Mouse (Mus musculus) common myeloid progenitor, adult 5-6 weeks (primary cell): ENCODE measurements around the gene Tprg. TPM values are rescaled to one million over a fixed set of nuclear protein-coding genes. Genes with fewer than 3 reads are reported as not detected.

Source experiments
- ATAC-seq: replicated peaks from 2 replicates; pipeline ENCODE4 v1.8.0; 2016; ENCODE audit warnings: low read depth, mild to moderate bottlenecking, moderate TSS enrichment, inconsistent platforms; ENCODE audit not compliant: poor library complexity, severe bottlenecking
- total RNA-seq: library from RNA; stranded (forward); fragments of 200-1000, 187-1606 nt; gene quantifications from 2 replicates; pipeline ENCODE4 v1.2.3, GENCODE M21; 2017

Gene Tprg
- total RNA-seq, 1 experiment from 2014 or later, result not detected

DNA sequence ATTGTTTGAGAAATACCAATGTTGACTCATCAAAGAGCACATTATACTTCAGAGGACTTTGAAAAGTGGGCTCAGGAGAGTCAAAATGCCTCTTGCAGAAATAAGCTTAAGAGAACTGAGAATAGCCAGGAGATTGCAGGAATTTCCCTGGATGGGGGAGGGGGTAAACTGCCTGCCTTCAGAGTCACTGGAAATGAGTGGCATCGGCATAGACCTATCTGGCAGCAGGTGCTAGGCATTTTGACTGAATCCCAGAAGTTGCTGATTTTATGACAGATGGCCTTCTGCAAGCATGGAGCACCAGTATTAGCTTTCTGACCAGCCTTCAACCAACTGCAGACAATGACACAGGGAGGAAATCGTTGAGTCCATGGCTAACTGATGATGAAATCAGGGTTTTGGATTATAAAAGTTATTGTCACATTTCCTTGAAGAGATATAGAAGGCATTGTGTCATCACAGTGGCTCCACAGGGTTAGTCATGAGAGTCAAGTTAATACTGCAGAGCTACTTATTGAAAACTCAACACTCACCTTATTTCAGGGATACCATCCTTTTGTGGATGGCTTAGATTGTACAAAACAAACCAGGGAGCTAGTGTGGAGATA lies 39.1 kb downstream of the Tprg start:
- ATAC-seq, result no peak

DNA sequence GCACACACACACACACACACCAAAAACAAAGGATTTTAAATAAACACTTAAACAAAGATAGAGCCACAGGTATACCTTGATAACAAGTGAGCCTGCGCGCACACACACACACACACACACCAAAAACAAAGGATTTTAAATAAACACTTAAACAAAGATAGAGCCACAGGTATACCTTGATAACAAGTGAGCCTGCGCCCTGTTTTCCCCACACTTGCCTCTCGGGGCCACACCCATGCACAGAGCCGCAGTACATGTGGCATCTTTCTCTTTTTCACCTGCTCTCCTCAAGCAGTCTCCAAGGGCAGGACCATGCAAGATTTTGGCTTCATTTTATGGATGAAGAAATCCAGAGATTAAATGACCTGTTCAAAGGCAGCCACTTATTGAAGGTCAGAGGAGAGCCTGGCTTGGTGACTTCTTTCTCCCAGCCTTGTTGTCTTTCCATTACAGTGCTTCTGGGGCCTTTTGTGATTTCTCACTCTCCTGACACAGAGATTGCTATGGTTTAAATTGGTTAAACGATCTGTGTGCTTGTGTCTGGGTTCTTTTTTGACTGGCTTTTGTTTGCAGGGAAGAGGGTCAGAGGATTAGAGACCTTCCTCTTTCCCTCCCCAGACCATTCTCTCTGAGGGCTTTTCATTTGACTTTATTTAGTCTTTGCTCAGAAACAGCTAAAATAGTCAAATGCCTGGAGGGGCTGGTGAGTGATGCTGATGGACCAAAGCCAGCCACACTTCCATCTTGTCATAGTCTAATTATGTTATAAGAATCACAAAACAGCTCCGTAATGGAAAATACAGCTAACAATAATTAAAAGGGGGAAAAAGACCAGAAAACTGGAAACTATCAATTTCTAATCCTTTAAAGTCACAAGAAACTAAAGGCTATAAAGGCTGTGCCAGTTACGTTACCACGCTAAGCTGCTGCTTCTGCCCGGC lies 46.9 kb downstream of the Tprg start:
- no peak for ATAC-seq

DNA sequence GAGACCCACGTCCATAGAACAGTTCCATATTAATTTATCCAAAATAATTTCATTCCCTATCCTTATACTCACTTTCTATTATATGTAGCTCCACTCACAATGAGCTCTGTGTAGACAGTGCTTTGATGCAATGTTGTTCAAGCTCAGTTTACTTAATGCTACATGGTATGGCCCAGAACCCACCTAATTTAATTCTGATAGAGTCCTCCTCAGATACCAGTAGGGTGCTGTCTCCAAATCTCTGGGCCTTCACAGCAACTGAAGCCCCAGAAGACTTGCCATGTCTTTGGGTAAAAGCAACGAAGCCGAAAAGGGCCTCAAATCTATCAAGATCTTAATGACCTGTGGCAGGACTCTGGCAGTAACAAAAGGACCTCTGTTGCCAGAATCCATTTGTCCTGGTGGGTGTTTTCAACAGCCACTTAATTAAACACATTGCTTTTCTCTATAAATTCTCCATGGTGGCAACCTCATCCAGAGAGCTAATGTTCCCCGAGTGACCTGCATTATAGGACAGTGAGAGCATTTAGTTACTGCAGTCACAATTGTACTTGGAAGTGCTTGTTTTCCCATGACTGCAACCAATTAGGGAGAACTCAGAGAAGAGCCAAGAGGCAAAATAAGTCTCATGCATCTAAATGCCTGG lies 48.6 kb downstream of the Tprg start:
- no peak for ATAC-seq

DNA sequence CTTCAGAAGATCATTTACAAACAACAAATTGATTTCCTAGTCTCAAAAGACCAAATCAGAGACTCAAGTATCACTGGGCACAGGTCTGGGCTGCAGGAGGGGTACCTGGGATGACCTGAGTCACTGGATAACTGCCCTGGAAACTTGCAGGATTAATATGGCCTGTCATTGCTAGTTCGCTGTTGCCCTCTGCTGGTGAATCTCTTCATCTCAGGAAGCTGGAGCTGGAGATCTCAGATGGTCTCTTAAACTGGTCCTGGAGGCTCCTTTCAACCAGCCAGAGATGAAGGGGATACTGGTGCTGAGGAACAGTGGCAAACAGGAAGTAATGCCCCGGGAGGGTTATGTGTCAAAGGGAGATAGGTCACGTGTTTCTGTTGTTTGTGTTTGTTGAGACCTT lies 63.0 kb downstream of the Tprg start:
- peak; percentile 76 for ATAC-seq

DNA sequence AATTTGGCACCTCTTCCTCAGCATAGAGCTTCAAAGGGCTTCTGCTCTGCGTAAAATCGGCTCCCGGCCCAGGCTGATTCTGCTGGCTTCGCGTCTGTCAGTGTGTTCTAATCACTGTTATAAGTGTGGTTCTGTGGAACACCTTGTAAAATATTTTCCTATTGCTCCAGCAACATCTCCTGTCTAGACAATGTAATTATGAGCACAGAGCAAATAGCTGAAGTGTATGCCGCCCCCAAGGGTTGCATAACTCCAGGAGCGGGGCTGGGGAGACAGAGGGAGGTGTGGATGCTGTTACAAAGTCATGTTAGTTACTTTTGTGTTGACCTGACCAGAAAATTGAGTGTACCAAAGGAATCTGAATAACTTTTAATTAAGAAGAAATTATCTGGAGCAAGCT lies 81.2 kb downstream of the Tprg start:
- no peak for ATAC-seq

DNA sequence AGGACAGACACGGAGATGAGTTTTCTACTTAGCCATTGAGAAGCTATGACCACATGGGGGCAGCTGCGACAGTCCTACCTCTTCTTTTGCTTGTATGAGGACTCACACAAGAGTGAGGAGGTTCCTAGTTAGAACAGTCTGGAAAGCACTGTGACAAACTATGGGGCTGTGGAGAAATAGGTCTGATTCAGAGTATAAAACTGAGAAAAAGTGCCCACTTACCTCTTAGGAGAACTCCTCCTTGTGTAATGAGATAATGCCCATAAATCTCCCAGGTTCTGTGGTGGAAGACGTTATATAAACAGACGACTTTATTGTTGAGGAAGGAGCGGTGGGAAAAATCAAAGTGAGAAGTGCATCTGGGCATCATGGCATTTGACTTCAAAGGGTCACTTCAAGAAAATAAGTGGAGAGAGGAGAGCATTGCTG lies 83.4 kb downstream of the Tprg start:
- no peak for ATAC-seq

DNA sequence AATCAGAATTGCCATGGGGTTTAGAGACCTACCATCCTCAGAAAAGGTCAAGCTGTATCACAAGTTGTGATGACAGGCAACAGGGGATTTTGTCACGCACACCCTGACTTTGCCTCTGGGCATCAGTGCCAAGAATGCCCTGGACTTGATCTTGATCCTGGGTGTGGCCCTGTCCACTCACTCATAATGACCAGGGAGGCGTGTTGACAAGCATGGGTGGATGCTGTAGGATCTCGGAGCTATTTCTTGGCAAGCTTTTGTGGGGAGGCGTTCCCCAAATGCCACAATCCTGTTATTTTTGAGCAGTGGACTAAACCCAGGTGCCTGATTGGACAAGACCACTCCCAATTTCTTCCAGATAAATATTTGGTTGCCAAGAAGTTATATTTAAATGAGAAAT lies 87.5 kb downstream of the Tprg start:
- no peak for ATAC-seq

DNA sequence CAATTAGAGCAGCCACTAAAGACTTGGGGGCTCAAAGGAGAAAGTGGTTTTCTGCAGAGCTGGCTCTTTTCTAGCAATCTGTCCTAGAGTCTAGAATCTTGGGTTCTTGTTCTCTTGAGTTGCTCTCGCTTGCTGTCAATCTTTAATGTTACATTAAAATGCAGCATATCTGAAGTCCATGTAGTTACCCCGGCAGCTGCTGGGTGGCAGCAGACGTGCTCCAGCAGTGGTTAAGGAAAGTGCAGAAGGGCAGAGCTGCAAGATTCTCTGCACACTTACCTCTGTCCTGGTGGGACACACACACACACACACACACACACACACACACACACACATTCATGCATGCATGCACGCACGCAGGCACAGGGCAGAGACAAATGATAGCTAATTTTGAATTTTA lies 88.2 kb downstream of the Tprg start:
- no peak for ATAC-seq

DNA sequence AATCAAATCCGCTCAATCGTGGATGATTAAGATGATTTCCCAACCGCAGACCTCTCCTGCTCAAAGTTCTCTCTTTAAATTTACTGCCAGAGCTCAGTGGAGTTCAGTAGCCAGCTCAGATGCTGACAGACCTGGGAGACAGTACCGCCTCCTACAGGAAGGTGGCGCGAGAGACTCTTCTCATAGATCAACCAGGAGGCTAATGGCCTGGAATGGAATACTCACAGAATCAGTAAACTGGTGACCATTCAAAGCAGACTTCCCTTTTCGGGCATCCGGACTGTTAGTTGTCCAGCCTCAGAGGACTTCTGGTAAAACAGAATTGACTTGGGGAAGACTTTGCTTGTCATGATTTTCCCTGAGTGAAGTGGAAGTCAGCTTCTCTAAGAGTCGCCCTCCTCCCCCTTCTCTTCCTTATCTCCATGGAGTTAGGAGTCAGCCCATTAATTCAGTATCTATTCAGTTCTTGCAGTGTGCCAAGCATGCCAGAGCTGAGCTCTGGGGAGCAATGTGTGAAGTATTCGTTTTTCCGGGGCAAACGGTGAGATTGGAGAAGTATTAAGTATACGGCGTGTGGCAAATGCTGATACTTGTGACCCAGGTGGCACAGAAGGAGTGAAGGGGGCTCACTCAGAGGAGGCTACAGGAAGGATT lies 90.2 kb downstream of the Tprg start:
- ATAC-seq, result peak; percentile 96

DNA sequence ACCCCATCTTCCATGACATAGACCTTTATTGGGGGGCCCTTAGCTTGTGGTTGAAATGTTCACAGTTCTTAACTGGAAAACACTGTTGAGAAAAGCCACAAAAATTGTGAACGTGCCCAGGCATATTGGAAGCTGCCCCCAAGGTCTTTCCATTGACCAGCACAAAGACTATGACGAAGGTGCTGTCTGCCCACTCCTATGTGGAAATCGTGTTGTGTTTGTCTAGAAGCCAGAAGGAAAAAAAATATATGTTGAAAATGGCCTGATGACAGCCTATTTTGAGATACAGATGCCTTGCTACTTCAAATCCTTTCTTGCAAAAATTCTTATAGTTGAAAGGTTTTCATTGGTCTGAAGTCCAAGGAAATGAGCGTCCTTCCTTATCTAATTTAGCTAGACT lies 91.1 kb downstream of the Tprg start:
- ATAC-seq, result no peak

DNA sequence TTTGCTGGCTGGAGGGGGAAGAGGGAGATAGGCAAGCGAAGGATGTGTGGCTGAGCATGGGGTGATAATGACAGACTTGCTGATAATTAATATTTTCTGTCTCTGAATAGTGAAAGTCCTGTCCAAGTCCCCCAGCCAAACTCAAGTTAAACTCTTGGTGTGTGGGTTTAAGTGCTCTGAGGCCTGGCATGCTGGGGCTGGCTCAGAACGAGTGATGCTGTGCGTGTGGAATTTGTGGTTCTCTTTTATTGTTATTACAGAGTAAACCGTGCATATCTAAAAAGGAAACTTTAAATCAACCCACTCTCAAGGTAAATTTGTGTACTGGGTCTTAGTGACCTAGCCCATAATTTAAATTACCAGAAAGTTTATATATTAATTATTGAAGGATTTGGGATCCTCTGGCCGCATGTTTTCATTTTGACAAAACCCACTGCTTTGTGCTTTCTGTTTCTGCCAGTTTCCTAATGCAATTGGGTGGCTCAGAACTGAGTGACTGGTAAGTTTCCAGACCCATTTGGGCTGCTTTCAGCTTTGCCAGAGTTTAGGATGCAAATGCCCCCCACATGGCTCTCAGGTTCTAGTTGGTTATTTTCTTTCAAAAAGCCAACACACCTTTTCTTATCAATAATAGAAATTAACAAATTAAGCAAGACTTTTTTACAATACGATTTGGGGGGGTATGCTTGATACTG lies 99.0 kb downstream of the Tprg start:
- no peak for ATAC-seq

DNA sequence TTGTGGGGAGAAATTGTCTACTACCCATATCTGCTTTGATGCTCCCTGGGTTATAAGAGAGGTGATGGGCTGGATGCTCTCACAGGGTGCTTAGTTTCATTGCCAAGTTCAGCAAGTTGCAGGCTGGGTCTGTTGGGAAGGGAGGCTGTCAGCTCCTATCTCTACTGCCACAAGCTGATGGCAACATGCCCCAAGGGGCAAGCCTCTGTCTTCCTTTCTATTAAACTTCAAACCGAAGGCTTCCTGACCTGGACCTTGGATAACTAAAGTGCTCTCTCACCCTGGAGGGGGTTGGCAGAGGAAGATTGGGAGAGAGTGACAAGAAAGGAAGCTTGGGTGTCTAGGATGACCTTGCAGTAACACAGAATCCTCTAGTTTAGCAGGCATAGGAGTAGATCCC lies 108.1 kb downstream of the Tprg start:
- ATAC-seq, result peak; percentile 22; the same call in 1 of the 2 replicates

DNA sequence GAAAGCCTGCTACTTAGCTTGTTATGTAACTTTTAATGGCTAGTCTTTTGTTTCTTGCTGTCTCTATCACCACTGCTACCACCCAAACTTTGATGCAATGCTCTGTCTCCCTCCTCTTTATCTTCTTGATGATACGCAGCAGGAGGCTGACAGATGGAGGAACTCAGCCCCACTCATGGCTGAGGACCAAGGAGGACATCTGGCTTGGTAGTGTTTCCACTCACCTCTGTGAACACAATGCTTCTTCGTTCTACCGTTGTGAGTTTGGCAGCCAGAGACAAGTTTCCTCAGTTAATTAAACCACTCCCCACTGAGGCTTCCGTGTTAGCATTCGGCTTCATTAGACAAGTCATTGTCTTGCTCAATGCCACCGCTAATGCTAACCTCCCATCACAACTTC lies 117.5 kb downstream of the Tprg start:
- no peak for ATAC-seq

DNA sequence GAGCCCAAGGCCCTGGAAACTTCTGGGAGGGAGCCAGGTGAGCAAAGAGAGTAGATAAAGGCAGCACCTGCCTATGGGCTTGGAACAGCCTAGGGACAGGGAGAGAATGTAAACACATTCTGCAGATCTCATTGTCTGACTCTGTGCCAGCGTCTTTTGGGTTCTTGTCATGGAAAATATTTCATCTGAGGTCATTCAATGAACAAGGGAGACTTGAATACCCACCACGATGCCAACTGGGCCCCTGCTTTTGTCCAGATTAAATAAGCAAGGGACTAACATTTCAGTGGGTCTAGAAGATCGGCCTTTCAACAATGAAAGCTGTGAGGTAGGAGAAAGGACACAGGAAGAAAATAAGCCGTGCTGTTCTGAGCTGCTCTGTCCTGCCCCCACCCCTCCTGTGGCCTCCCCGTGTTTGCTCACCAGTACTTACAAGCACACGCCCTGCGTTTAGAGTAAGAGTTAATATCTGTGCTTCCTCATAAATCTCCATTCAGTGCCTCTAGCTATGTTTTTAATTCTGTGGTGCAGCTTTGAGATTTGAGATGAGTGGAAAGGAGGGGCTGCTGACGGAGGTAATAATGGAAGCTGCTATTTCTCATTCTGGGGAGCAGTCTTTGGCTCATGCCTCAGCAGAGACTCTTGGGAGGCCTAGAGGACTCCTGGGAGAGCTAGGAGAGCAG lies 120.7 kb downstream of the Tprg start:
- ATAC-seq, result no peak

DNA sequence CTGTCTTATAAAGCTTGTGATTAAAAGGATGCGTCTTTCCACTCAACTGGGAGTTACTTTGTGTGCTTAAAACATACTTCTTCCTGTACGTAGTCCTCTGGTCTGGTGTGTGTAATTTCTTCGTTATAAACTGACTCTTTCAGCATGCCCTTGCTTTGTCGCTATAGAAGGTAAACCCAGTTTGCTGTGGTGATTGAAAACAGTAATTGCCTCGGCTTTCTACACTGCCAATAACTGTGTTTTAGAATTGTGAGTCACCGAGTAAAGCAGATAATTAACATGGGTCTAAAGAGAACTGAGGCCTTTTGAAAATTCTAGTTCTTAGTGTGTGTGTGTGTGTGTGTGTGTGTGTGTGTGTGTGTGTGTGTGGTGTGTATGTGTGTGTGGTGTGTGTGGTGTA lies 121.4 kb downstream of the Tprg start:
- no peak for ATAC-seq

DNA sequence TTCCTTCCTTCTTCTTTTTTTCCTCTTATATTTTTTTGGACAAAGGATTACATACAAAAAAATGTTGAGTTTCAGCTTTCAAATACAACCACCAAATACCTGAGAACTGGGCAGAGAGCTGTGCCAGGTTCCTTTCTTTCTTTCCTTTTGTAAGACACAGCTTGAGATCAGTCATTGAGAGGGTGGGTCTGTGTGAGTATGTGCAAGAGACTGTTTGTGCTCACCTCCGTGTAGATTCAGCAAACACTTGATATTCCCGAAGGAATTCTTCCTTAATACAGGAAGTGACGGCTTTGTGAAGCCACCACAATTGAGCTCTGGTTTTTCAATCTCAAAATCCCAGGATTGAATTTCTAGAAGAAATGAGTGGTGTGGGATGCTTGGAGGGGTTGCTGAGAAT lies 124.7 kb downstream of the Tprg start:
- no peak for ATAC-seq

DNA sequence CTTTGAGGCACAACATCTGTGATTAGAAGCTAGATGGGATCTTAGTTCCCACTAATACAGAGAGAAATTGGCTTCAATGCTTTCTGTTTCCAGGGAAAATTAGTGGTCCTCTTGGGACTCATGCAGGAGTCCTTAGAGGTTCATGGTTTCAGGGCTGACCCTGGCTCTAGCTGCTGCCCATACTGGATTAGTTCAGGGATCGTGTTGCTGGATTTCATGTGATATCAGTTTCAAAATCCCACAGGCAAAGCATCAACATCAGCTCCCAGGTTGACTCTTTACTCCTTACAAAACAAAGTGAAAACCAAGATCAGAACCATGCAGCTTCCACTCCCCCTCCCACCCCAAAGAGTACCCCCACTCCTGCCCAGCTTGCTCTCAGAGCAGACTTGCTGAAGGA lies 127.3 kb downstream of the Tprg start:
- ATAC-seq, result no peak

DNA sequence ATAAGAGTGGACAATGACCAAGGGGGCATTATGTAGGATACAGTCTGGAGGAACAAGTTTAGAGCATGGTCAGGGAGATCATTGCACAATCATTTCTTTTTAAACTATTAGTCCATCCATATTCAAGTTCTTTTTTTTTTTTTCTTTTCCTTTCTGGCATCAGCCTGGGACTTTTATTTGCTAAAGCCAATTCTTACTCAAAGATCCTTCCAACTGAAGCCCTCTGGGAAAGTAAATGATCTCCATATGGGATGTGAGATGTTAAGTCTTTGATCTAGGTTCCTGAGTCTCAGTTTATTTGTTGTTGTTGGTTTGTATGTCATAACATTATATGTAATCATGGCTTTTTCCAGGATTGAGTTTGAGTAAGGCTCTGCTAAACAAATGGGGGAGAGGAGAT lies 128.6 kb downstream of the Tprg start:
- ATAC-seq, result no peak

DNA sequence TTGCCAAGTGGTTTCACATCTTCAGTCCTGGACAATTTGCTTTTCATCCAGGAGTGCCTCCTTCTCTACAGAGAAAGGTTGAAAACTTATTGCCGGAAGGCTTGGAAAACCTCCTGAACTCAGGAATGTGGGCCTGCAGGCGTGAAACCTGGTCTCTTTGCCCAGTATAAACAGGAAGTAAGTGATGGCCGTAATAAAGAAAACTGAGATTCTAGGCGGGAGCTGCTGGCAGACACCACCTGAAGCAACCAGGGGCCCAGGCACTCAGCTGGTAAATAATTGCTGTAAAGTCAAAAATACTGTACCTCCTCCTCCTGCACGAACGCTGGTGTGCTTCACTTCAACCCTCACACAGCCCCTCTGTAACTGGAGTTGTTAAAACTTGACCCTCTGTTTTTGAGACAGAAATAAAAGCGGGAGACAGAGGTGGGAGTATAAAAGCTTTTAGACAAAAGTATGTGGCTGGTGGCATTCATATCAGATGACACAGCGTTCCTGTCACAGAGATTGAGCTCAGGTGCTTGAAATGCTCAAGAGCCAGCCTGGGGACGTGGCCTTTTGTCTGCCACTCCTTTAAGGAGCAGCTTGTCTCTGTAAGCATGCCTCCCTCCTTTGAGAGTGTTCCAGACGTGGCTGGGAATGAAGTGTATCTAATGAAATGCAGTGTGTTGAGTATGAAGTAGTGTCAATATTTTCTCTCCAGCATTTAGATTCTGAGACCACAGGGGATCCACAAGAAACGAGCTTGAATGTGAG lies 131.4 kb downstream of the Tprg start:
- no peak for ATAC-seq
